Mouse (Mus musculus) ES-E14 (cell line): ENCODE results near the gene Ubxn10. TPM values are rescaled to one million over a fixed set of nuclear protein-coding genes. Genes with fewer than 3 reads are reported as not detected.

Experiments used
- DNase-seq: peaks from one replicate; pipeline ENCODE4 v3.0.0-alpha.2; 2013; ENCODE audit warnings: low read depth, low spot score
- H3K27ac ChIP-seq: 2 replicates; pipeline ENCODE4 v1.5.1; 2012; ENCODE audit warnings: low read depth, mild to moderate bottlenecking, low read length, moderate library complexity, mixed read lengths; ENCODE audit not compliant: poor library complexity, insufficient read depth, severe bottlenecking
- H3K36me3 ChIP-seq: 2 replicates; pipeline ENCODE4 v1.6.1; 2012; ENCODE audit warnings: mild to moderate bottlenecking, low read length, moderate library complexity, mixed read lengths; ENCODE audit not compliant: control insufficient read depth, poor library complexity, insufficient read depth, severe bottlenecking
- H3K4me1 ChIP-seq, 2 experiments: fragments of 150-350 bp in 1 of 2; sonication (generic) in 1 of 2; 2 replicates each; pipeline ENCODE4 v1.6.1; 2012; ENCODE audit warnings: low read length in 2 of 2, mild to moderate bottlenecking in 1 of 2, mixed read lengths in 1 of 2; ENCODE audit not compliant: control insufficient read depth in 2 of 2, insufficient read depth in 2 of 2, poor library complexity in 1 of 2
- H3K4me3 ChIP-seq, 2 experiments: fragments of 150-350 bp in 1 of 2; sonication (generic) in 1 of 2; 2 replicates each; pipeline ENCODE4 v1.5.1; 2012; ENCODE audit warnings: low read length in 2 of 2, low read depth in 1 of 2, mild to moderate bottlenecking in 1 of 2, mixed read lengths in 1 of 2; ENCODE audit not compliant: insufficient read depth in 1 of 2, poor library complexity in 1 of 2, severe bottlenecking in 1 of 2
- H3K9ac ChIP-seq: 2 replicates; pipeline ENCODE4 v1.6.1; 2012; ENCODE audit warnings: low read depth, mild to moderate bottlenecking, low read length, mixed read lengths; ENCODE audit not compliant: poor library complexity, insufficient read depth, severe bottlenecking
- H3K9me3 ChIP-seq: fragments of 150-350 bp; sonication (generic); 2 replicates; pipeline ENCODE4 v1.6.1; 2012; ENCODE audit warnings: low read depth, mild to moderate bottlenecking, low read length; ENCODE audit not compliant: control insufficient read depth, insufficient read depth
- CHD2 ChIP-seq: IDR thresholded peaks from 2 replicates; pipeline ENCODE4 v1.6.1; 2014; ENCODE audit warnings: mild to moderate bottlenecking, low read depth, low read length, inconsistent platforms
- HCFC1 ChIP-seq: IDR thresholded peaks from 2 replicates; pipeline ENCODE4 v1.6.1; 2012; ENCODE audit warnings: low read length, inconsistent platforms, borderline replicate concordance; ENCODE audit not compliant: insufficient read depth
- MAFK ChIP-seq: IDR thresholded peaks from 2 replicates; pipeline ENCODE4 v1.6.1; 2014; ENCODE audit warnings: mild to moderate bottlenecking, low read depth, low read length, inconsistent platforms; ENCODE audit not compliant: insufficient read depth
- ZC3H11A ChIP-seq: IDR thresholded peaks from 2 replicates; pipeline ENCODE4 v1.6.1; 2012; ENCODE audit warnings: low read depth, mild to moderate bottlenecking, inconsistent platforms, low read length, borderline replicate concordance
- ZNF384 ChIP-seq: IDR thresholded peaks from 2 replicates; pipeline ENCODE4 v1.6.1; 2012; ENCODE audit warnings: low read depth, low read length, inconsistent platforms
- in situ Hi-C, 2 experiments: fragments of 600-800 bp; cut with MboI; formaldehyde crosslinking; loops; one replicate each; pipeline ENCODE4 v1.15.1; 2025; ENCODE audit warnings: low sequenced_read_pairs in 2 of 2, inconsistent platforms in 1 of 2; ENCODE audit not compliant: unreplicated experiment in 2 of 2
- total RNA-seq: library from RNA; depleted of rRNA; stranded (reverse); fragments of 300-350 nt; gene quantifications from 2 replicates; pipeline ENCODE4 v1.2.3, GENCODE M21; 2012

The Ubxn10 gene
- total RNA-seq, 1 experiment = 1.1 TPM

DNA sequence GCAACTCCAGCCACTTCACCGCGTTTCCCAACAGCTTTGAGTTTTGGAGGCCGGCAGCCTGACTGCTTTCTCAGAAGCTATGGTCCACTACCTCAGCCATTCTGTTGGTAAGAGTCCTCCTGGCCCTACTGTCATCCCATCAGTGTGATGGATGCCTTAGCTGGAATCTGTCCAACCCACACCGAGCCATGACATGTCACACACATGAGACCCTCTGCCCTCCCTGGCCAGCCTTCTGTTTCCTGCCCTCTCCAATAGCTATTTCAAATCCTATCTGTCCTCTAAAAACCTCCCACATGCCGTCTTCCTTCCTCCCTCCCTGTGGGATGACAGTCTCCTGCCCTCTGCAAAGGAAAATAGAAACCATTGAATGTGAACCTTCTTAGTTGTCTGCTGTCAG is 11.2 kb downstream of the Ubxn10 start:
- TF ChIP-seq ZNF384 = no peak
- no peak for TF ChIP-seq ZC3H11A
- TF ChIP-seq MAFK = no peak
- TF ChIP-seq CHD2 = no peak
- TF ChIP-seq HCFC1 = no peak
- H3K36me3 ChIP-seq = no peaks in the 10 kb centered on the region
- in situ Hi-C loops = no loop called here
- H3K4me3 ChIP-seq = peak overlapping the region in 1 of 2 experiments; percentile 35; a peak in 1 of 4 replicates
- no peak for DNase-seq
- H3K9ac ChIP-seq = no peak overlapping the region
- H3K9me3 ChIP-seq = no peaks in the 10 kb centered on the region
- no peak overlapping the region for H3K27ac ChIP-seq
- peaks cover 1 to 12% of the 10 kb centered on the region in 2 experiments; a peak in 2 of 4 replicates for H3K4me1 ChIP-seq

DNA sequence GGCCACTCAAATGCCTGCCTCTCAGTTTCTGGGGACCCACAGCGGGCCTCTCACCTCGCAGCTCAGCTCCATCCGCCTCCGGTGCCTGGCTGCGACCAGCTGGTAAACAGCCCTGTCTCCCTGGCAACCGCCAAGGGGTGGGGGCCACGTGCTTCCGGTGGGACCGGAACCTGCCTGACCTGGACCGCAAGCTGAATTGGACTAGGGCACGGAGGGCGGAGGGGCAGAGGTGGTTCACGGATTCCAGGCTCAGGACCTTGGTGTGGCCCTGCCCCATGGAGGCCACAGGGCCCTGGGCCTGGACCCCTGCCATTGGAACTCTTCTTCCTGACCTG is 11.9 kb downstream of the Ubxn10 start:
- no peak for TF ChIP-seq MAFK
- TF ChIP-seq HCFC1 = no peak
- TF ChIP-seq ZNF384 = no peak
- H3K27ac ChIP-seq = no peak overlapping the region

DNA sequence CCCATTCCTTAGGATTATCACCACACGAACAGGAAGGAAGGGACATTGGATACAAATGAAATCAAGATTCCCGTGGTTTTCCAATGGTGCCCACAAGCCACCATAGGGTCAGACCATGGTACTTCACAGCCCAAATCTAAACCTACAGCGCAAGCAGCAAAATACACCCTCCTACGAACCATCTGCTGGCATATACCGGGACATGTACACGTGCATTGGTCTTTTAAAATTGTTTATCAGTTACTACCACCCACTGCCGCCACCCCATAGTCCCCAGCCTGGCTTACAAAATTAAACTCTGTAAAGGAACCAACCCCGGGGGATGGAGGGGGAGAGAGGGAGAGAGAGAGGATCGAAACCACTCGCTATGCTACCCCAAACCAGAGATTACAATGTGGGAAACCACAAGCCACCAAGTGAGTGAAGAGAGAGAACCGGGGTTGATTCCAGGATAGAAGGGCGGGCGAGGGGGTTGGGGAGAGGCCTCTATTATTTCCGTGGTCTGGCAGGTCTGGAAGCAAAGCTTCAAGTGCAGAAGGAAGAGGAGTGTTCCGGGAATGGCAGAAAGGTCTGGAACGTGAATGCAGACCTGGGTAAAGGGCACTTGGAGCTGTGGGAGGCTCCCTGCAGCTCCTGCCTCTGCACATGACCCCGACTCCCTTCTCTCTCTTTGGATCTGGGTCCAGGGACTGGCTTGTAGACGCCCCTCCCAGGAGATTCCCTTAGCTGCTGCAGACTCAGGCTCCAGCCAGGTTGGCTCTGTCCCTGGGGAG is 12.4 kb downstream of the Ubxn10 start, which contains the start of gene Pla2g2c:
Pla2g2c (plus strand) TSS at position 439 of the 773 bp plus-strand sequence.
- no peak for DNase-seq
- in situ Hi-C loops = no loop called here
- H3K9me3 ChIP-seq = no peaks in the 10 kb centered on the region

More for the DNA sequence above, 11.9 kb downstream of the Ubxn10 start:
- Histone ChIP-seq H3K9me3 (no peaks in the 10 kb centered on the region), H3K4me1 (peaks cover 1 to 12% of the 10 kb centered on the region in 2 experiments; a peak in 2 of 4 replicates), H3K9ac (peak overlapping the region; percentile 60; the same call in 1 of the 2 replicates), H3K36me3 (no peaks in the 10 kb centered on the region), H3K4me3 (peak overlapping the region; percentile 35 to 56)
- in situ Hi-C loops = no loop called here
- no peak for DNase-seq

GRCm38 (mm10) chr4:138723493-138724281 is 13.3 kb downstream of the Ubxn10 start:
- H3K4me3 ChIP-seq = no peak overlapping the region
- in situ Hi-C loops = no loop called here
- no peaks in the 10 kb centered on the region for H3K9me3 ChIP-seq
- H3K27ac ChIP-seq = no peak overlapping the region
- TF ChIP-seq MAFK (no peak), ZC3H11A (no peak), CHD2 (no peak), HCFC1 (no peak)
- no peak for DNase-seq
- peaks cover 1 to 10% of the 10 kb centered on the region in 2 experiments; a peak in 2 of 4 replicates for H3K4me1 ChIP-seq
- no peak overlapping the region for H3K9ac ChIP-seq
- H3K36me3 ChIP-seq = no peaks in the 10 kb centered on the region

More for the DNA sequence above, 12.4 kb downstream of the Ubxn10 start, which contains the start of gene Pla2g2c:
- H3K4me3 ChIP-seq = peak within 1 kb of the TSS; percentile 35 to 56
- H3K27ac ChIP-seq = no peak within 1 kb of the TSS
- TF ChIP-seq ZNF384 (no peak), ZC3H11A (no peak), HCFC1 (no peak), CHD2 (no peak), MAFK (no peak)
- peak within 1 kb of the TSS; percentile 60; the same call in 1 of the 2 replicates for H3K9ac ChIP-seq
- H3K4me1 ChIP-seq = peaks cover 1 to 12% of the 10 kb centered on the region in 2 experiments; a peak in 2 of 4 replicates
- no peaks in the 10 kb centered on the region for H3K36me3 ChIP-seq
